Mouse (Mus musculus) CH12.LX (cell line): Measurements from ENCODE around the gene Sept1. TPM values are rescaled to one million over a fixed set of nuclear protein-coding genes. Genes with fewer than 3 reads are reported as not detected.

ENCODE experiments used
- DNase-seq: peaks from one replicate; pipeline ENCODE4 v3.0.0-alpha.2; 2013; ENCODE audit errors: extremely low read depth
- H3K27ac ChIP-seq: 2 replicates; pipeline ENCODE4 v1.5.1; 2012; ENCODE audit warnings: low read depth, mild to moderate bottlenecking, control low read depth, moderate library complexity; ENCODE audit not compliant: insufficient read depth
- H3K27me3 ChIP-seq: replicated peaks from 2 replicates; pipeline ENCODE3; 2012; ENCODE audit warnings: inconsistent platforms
- H3K36me3 ChIP-seq, 2 experiments: replicated peaks in 1 of 2; 2 replicates each; pipeline versions ENCODE3 to v1.6.1; 2012; ENCODE audit warnings: inconsistent platforms in 1 of 2, low read length in 1 of 2, mild to moderate bottlenecking in 1 of 2, mixed read lengths in 1 of 2, moderate library complexity in 1 of 2; ENCODE audit not compliant: control insufficient read depth in 1 of 2, insufficient read depth in 1 of 2
- H3K4me1 ChIP-seq, 2 experiments: 2 replicates each; pipeline ENCODE4 v1.6.1; 2012; ENCODE audit warnings: inconsistent platforms in 1 of 2, moderate library complexity in 1 of 2; ENCODE audit not compliant: insufficient read depth in 2 of 2, control insufficient read depth in 1 of 2
- H3K4me2 ChIP-seq: 2 replicates; pipeline ENCODE4 v1.6.1; 2012; ENCODE audit warnings: low read depth, mild to moderate bottlenecking, control low read depth; ENCODE audit not compliant: poor library complexity, insufficient read depth, severe bottlenecking
- H3K4me3 ChIP-seq, 3 experiments: fragments of 150-350 bp in 1 of 3; sonication (generic) in 1 of 3; replicated peaks in 1 of 3; 2 replicates each; pipeline versions ENCODE3 to v1.5.1; 2011 to 2012; ENCODE audit warnings: low read depth in 2 of 3, low read length in 2 of 3, mild to moderate bottlenecking in 2 of 3, moderate library complexity in 2 of 3, control low read depth in 1 of 3, improper control_type of control experiment in 1 of 3, inconsistent platforms in 1 of 3, mixed read lengths in 1 of 3; ENCODE audit not compliant: poor library complexity in 1 of 3
- H3K79me2 ChIP-seq: replicated peaks from 2 replicates; pipeline ENCODE4 v1.6.1; 2012; ENCODE audit warnings: mild to moderate bottlenecking, moderate library complexity; ENCODE audit not compliant: control insufficient read depth, poor library complexity, insufficient read depth, severe bottlenecking; ENCODE audit errors: extremely low read depth
- H3K9ac ChIP-seq: 2 replicates; pipeline ENCODE4 v1.6.1; 2012; ENCODE audit warnings: low read depth, mild to moderate bottlenecking, control low read depth, moderate library complexity; ENCODE audit not compliant: insufficient read depth
- H3K9me3 ChIP-seq: replicated peaks from 2 replicates; pipeline ENCODE3; 2012; ENCODE audit warnings: low read length, inconsistent platforms, mixed read lengths
- BHLHE40 ChIP-seq: IDR thresholded peaks from 2 replicates; pipeline ENCODE4 v1.6.1; 2011; ENCODE audit warnings: mild to moderate bottlenecking, low read depth, low read length, improper control_type of control experiment
- CHD1 ChIP-seq: IDR thresholded peaks from 2 replicates; pipeline ENCODE4 v1.6.1; 2012; ENCODE audit warnings: low read depth, low read length, improper control_type of control experiment, inconsistent platforms
- CTCF ChIP-seq, 2 experiments: IDR thresholded peaks in 1 of 2; conservative IDR thresholded peaks in 1 of 2; 2 replicates each; pipeline ENCODE4 v1.5.1; 2011 to 2012; ENCODE audit warnings: low read depth in 2 of 2, low read length in 2 of 2, improper control_type of control experiment in 1 of 2, inconsistent platforms in 1 of 2, mild to moderate bottlenecking in 1 of 2, moderate library complexity in 1 of 2
- E2F4 ChIP-seq: IDR thresholded peaks from 2 replicates; pipeline ENCODE4 v1.6.1; 2011; ENCODE audit warnings: low read depth, low read length, improper control_type of control experiment; ENCODE audit not compliant: insufficient replicate concordance
- ELF1 ChIP-seq: IDR thresholded peaks from 2 replicates; pipeline ENCODE4 v1.6.1; 2014; ENCODE audit warnings: low read depth, mild to moderate bottlenecking, inconsistent platforms, low read length, improper control_type of control experiment
- EP300 ChIP-seq: IDR thresholded peaks from 2 replicates; pipeline ENCODE4 v1.6.1; 2011; ENCODE audit warnings: low read length, improper control_type of control experiment
- ETS1 ChIP-seq: conservative IDR thresholded peaks from 2 replicates; pipeline ENCODE4 v1.6.1; 2012; ENCODE audit warnings: low read depth, mild to moderate bottlenecking, inconsistent platforms, low read length, improper control_type of control experiment, moderate library complexity
- GABPA ChIP-seq: IDR thresholded peaks from 2 replicates; pipeline ENCODE4 v1.6.1; 2012; ENCODE audit warnings: low read depth, low read length, improper control_type of control experiment, inconsistent platforms; ENCODE audit not compliant: insufficient replicate concordance
- IRF4 ChIP-seq: IDR thresholded peaks from 2 replicates; pipeline ENCODE4 v1.6.1; 2014; ENCODE audit warnings: low read depth, mild to moderate bottlenecking, inconsistent platforms, low read length, improper control_type of control experiment
- JUN ChIP-seq: IDR thresholded peaks from 2 replicates; pipeline ENCODE4 v1.6.1; 2011; ENCODE audit warnings: low read depth, mild to moderate bottlenecking, low read length, improper control_type of control experiment, moderate library complexity; ENCODE audit not compliant: insufficient read depth
- MEF2A ChIP-seq: IDR thresholded peaks from 2 replicates; pipeline ENCODE4 v1.6.1; 2014; ENCODE audit warnings: low read depth, mild to moderate bottlenecking, inconsistent platforms, low read length, improper control_type of control experiment, borderline replicate concordance
- NRF1 ChIP-seq: IDR thresholded peaks from 2 replicates; pipeline ENCODE4 v1.6.1; 2014; ENCODE audit warnings: low read depth, mild to moderate bottlenecking, inconsistent platforms, low read length, improper control_type of control experiment, moderate library complexity
- PAX5 ChIP-seq: IDR thresholded peaks from 2 replicates; pipeline ENCODE4 v1.6.1; 2012; ENCODE audit warnings: low read length, inconsistent platforms, mixed read lengths
- POLR2A ChIP-seq: IDR thresholded peaks from 2 replicates; pipeline ENCODE4 v1.6.1; 2011; ENCODE audit warnings: low read depth, mild to moderate bottlenecking, improper control_type of control experiment, low read length
- POLR2AphosphoS2 ChIP-seq: IDR thresholded peaks from 2 replicates; pipeline ENCODE4 v1.6.1; 2011; ENCODE audit warnings: low read depth, low read length, improper control_type of control experiment
- RCOR1 ChIP-seq: conservative IDR thresholded peaks from 2 replicates; pipeline ENCODE4 v1.6.1; 2012; ENCODE audit warnings: low read depth, mild to moderate bottlenecking, inconsistent platforms, low read length, improper control_type of control experiment
- SIN3A ChIP-seq: IDR thresholded peaks from 2 replicates; pipeline ENCODE4 v1.6.1; 2012; ENCODE audit warnings: low read length, improper control_type of control experiment, inconsistent platforms
- SMC3 ChIP-seq: IDR thresholded peaks from 2 replicates; pipeline ENCODE4 v1.6.1; 2011; ENCODE audit warnings: low read depth, low read length, improper control_type of control experiment
- TCF12 ChIP-seq: IDR thresholded peaks from 2 replicates; pipeline ENCODE4 v1.6.1; 2014; ENCODE audit warnings: low read depth, mild to moderate bottlenecking, inconsistent platforms, low read length, improper control_type of control experiment
- USF1 ChIP-seq: IDR thresholded peaks from 2 replicates; pipeline ENCODE4 v1.6.1; 2014; ENCODE audit warnings: low read depth, mild to moderate bottlenecking, inconsistent platforms, low read length, improper control_type of control experiment
- USF2 ChIP-seq: conservative IDR thresholded peaks from 2 replicates; pipeline ENCODE4 v1.6.1; 2011; ENCODE audit warnings: low read depth, low read length, improper control_type of control experiment
- ZC3H11A ChIP-seq: IDR thresholded peaks from 2 replicates; pipeline ENCODE4 v1.6.1; 2012; ENCODE audit warnings: low read depth, mild to moderate bottlenecking, inconsistent platforms, low read length, improper control_type of control experiment
- ZKSCAN1 ChIP-seq: IDR thresholded peaks from 2 replicates; pipeline ENCODE4 v1.6.1; 2012; ENCODE audit warnings: low read depth, inconsistent platforms, low read length, improper control_type of control experiment, borderline replicate concordance
- ZMIZ1 ChIP-seq: IDR thresholded peaks from 2 replicates; pipeline ENCODE4 v1.6.1; 2012; ENCODE audit warnings: low read depth, mild to moderate bottlenecking, inconsistent platforms, low read length, improper control_type of control experiment
- dilution Hi-C: fragments of 300-500 bp; cut with MboI; formaldehyde crosslinking; loops from 2 replicates; pipeline ENCODE4 v1.14.3; 2020; ENCODE audit warnings: low sequenced_read_pairs; ENCODE audit not compliant: extremely low pct_unique_long_range_greater_than_20kb, extremely low pct_ligation_motif_present
- in situ Hi-C: fragments of 300-500 bp; cut with MboI; formaldehyde crosslinking; loops from 3 replicates; pipeline ENCODE4 v1.14.3; 2019; ENCODE audit warnings: low sequenced_read_pairs, low pct_ligation_motif_present, low pct_unique_long_range_greater_than_20kb, mixed read lengths
- polyA plus RNA-seq: library from polyadenylated mRNA; unstranded; fragments of >175 nt; gene quantifications from 2 replicates; pipeline ENCODE4 v1.2.1, GENCODE M21; 2012; ENCODE audit warnings: low read depth; ENCODE audit not compliant: insufficient read length
- total RNA-seq, 2 experiments: library from RNA; depleted of rRNA; stranded (reverse); fragments of 300-350 nt in 1 of 2; fragments of >200 nt in 1 of 2; gene quantifications; 2 replicates each; pipeline ENCODE4 v1.2.3; 2012 to 2014

Gene Sept1
- total and polyA plus RNA-seq, 3 experiments = 42.7 to 171 (median 92.3) TPM

DNA sequence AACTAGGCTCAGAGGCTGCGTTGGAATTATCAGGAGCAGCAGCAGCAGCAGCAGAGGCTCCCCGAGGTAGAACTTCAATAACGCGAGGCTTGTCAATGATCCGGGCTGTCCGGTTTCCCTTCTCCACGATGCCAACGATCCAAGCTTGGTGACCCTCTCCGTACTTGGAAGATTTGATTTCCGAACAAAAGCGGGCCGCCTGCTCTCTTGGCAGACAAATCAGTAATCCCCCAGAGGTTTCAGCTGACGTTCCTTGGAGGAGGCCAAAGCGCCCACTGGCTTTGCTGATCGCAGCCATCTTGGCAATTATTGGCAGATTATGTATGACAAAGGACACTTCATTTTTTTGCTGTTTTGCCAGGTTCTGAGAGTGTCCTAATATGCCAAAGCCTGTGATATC, 39.6 kb upstream of the Sept1 start:
- Histone ChIP-seq H3K79me2 (peaks cover 33% of the 10 kb centered on the region), H3K9ac (peak overlapping the region; percentile 93), H3K27me3 (no peaks in the 10 kb centered on the region), H3K4me2 (peak overlapping the region; percentile 79), H3K9me3 (peaks cover 13% of the 10 kb centered on the region), H3K36me3 (peaks cover 17 to 44% of the 10 kb centered on the region in 2 experiments), H3K4me3 (peak overlapping the region; percentile 85 to 98 (median 98)), H3K4me1 (peaks cover 12 to 47% of the 10 kb centered on the region in 2 experiments; a peak in 3 of 4 replicates), H3K27ac (no peak overlapping the region)
- in situ Hi-C loops (no loop called here), dilution Hi-C loops (no loop called here)
- TF ChIP-seq PAX5 = no peak
- no peak for TF ChIP-seq USF2
- no peak for TF ChIP-seq ETS1
- TF ChIP-seq E2F4 = no peak
- TF ChIP-seq POLR2A = peak; percentile 44
- no peak for TF ChIP-seq ZKSCAN1
- TF ChIP-seq EP300 = no peak
- no peak for TF ChIP-seq CTCF (conservative IDR thresholded peaks at IDR 0.05 in 1 of 2, IDR thresholded peaks at IDR 0.05 in 1 of 2; ENCODE audit: low read depth in 2 of 2, low read length in 2 of 2)
- no peak for TF ChIP-seq TCF12
- no peak for TF ChIP-seq MEF2A
- peak; percentile 19; the same call in 1 of the 2 replicates for TF ChIP-seq CHD1
- no peak for TF ChIP-seq NRF1
- TF ChIP-seq JUN = no peak
- no peak for TF ChIP-seq GABPA
- 0 out of 2 replicates have a peak, but pooled peaks have one; percentile 21 for TF ChIP-seq IRF4
- TF ChIP-seq RCOR1 = no peak
- peak; percentile 8; the same call in 1 of the 2 replicates for TF ChIP-seq ELF1
- no peak for TF ChIP-seq ZMIZ1
- no peak for TF ChIP-seq ZC3H11A
- TF ChIP-seq USF1 = no peak
- no peak; the same call in 1 of the 2 replicates for TF ChIP-seq SIN3A
- no peak; the same call in none of the 2 replicates for TF ChIP-seq POLR2AphosphoS2
- no peak for TF ChIP-seq BHLHE40
- no peak for TF ChIP-seq SMC3
- DNase-seq = no peak
